Mouse (Mus musculus) layer of hippocampus, adult 18-20 months (tissue): ENCODE data around the gene 2610001J05Rik. TPM values are rescaled to one million over a fixed set of nuclear protein-coding genes. Genes with fewer than 3 reads are reported as not detected.
A peak's percentile ranks its signal among the peaks of the same experiment; 100 is the strongest.
"Not testable (repeated sequence)": the region's sequence is repeated elsewhere in the genome, so short reads cannot be mapped to it uniquely, and the experiment has no call there.

Experiments
- DNase-seq, 2 experiments: peaks; one replicate each; pipeline ENCODE4 v3.0.0; 2022; ENCODE audit warnings: low spot score in 2 of 2
- long read RNA-seq: library from polyadenylated mRNA; stranded (forward); transcript quantifications from one replicate; pipeline ENCODE4 v2.0.0, GENCODE M21; 2021
- total RNA-seq, 2 experiments: library from RNA; stranded (reverse); gene quantifications; 2 replicates each; pipeline ENCODE4 v1.2.3; 2021

The 2610001J05Rik gene
- 10 to 100 TPM; 38.8 to 39.4 TPM for total RNA-seq
- long read RNA-seq, transcript 2610001J05Rik-201 (3 exons, 3,177 nt), result minor isoform, 6 of 21 reads
- long read RNA-seq, transcript 2610001J05Rik-203 (1 exons, 1,606 nt), result major isoform, 12 of 21 reads
- long read RNA-seq, partial matches to known transcripts, result 1 of 21 reads
- long read RNA-seq, other reads (novel, unspliced or antisense), result 2 of 21 reads

- DNase-seq, result peak; percentile 89 to 97
Observed at GRCm38 (mm10) chr6:13870919-13871624, at the start of gene 2610001J05Rik. Gene 2610001J05Rik, minus strand, starts transcription at chr6:13871518.

- no peak for DNase-seq
Observed at GRCm38 (mm10) chr6:13909762-13910537, 38.6 kb upstream of the 2610001J05Rik start.

- no peak for DNase-seq
Observed at GRCm38 (mm10) chr6:13902941-13903627, 31.8 kb upstream of the 2610001J05Rik start.

- no peak for DNase-seq
Observed at GRCm38 (mm10) chr6:13884877-13885592, 13.7 kb upstream of the 2610001J05Rik start.

- no peak for DNase-seq
Observed at GRCm38 (mm10) chr6:13882919-13883318, 11.6 kb upstream of the 2610001J05Rik start.

GRCm38 (mm10) chr6:13873959-13874358, 2.6 kb upstream of the 2610001J05Rik start:
- no peak for DNase-seq

- DNase-seq, result no peak
Observed at GRCm38 (mm10) chr6:13872076-13872475, 758 bp upstream of the 2610001J05Rik start.

- DNase-seq, result no peak
Observed at GRCm38 (mm10) chr6:13871625-13871958, 274 bp upstream of the 2610001J05Rik start.

GRCm38 (mm10) chr6:13870289-13870741, 1.0 kb downstream of the 2610001J05Rik start:
- no peak for DNase-seq

- DNase-seq, result no peak
Observed at GRCm38 (mm10) chr6:13860596-13860995, 10.7 kb downstream of the 2610001J05Rik start.

- no peak for DNase-seq
Observed at GRCm38 (mm10) chr6:13859877-13860585, 11.3 kb downstream of the 2610001J05Rik start.

GRCm38 (mm10) chr6:13854230-13854629, 17.1 kb downstream of the 2610001J05Rik start:
- DNase-seq, result no peak

- DNase-seq, result peak in 1 of 2 experiments; percentile 10
Observed at GRCm38 (mm10) chr6:13853244-13853643, 18.1 kb downstream of the 2610001J05Rik start.

- DNase-seq, result not testable (repeated sequence)
Observed at GRCm38 (mm10) chr6:13846031-13846430, 25.3 kb downstream of the 2610001J05Rik start.

GRCm38 (mm10) chr6:13839345-13840054, 31.8 kb downstream of the 2610001J05Rik start, which contains the start of gene Gpr85:
Gene Gpr85, minus strand, starts transcription at chr6:13839942.
- DNase-seq, result peak; percentile 15 to 45

GRCm38 (mm10) chr6:13838677-13839344, 32.5 kb downstream of the 2610001J05Rik start:
- peak; percentile 76 to 87 for DNase-seq

GRCm38 (mm10) chr6:13837916-13838676, 33.2 kb downstream of the 2610001J05Rik start:
- DNase-seq, result peak; percentile 17 to 57
